Mouse (Mus musculus) CH12.LX (cell line): ENCODE results near the gene Tm9sf4. TPM values are rescaled to one million over a fixed set of nuclear protein-coding genes. Genes with fewer than 3 reads are reported as not detected.

Source experiments
- DNase-seq: peaks from one replicate; pipeline ENCODE4 v3.0.0-alpha.2; 2013; ENCODE audit errors: extremely low read depth
- H3K27ac ChIP-seq: 2 replicates; pipeline ENCODE4 v1.5.1; 2012; ENCODE audit warnings: low read depth, mild to moderate bottlenecking, control low read depth, moderate library complexity; ENCODE audit not compliant: insufficient read depth
- H3K27me3 ChIP-seq: replicated peaks from 2 replicates; pipeline ENCODE3; 2012; ENCODE audit warnings: inconsistent platforms
- H3K36me3 ChIP-seq, 2 experiments: replicated peaks in 1 of 2; 2 replicates each; pipeline versions ENCODE3 to v1.6.1; 2012; ENCODE audit warnings: inconsistent platforms in 1 of 2, low read length in 1 of 2, mild to moderate bottlenecking in 1 of 2, mixed read lengths in 1 of 2, moderate library complexity in 1 of 2; ENCODE audit not compliant: control insufficient read depth in 1 of 2, insufficient read depth in 1 of 2
- H3K4me1 ChIP-seq, 2 experiments: 2 replicates each; pipeline ENCODE4 v1.6.1; 2012; ENCODE audit warnings: inconsistent platforms in 1 of 2, moderate library complexity in 1 of 2; ENCODE audit not compliant: insufficient read depth in 2 of 2, control insufficient read depth in 1 of 2
- H3K4me2 ChIP-seq: 2 replicates; pipeline ENCODE4 v1.6.1; 2012; ENCODE audit warnings: low read depth, mild to moderate bottlenecking, control low read depth; ENCODE audit not compliant: poor library complexity, insufficient read depth, severe bottlenecking
- H3K4me3 ChIP-seq, 3 experiments: fragments of 150-350 bp in 1 of 3; sonication (generic) in 1 of 3; replicated peaks in 1 of 3; 2 replicates each; pipeline versions ENCODE3 to v1.5.1; 2011 to 2012; ENCODE audit warnings: low read depth in 2 of 3, low read length in 2 of 3, mild to moderate bottlenecking in 2 of 3, moderate library complexity in 2 of 3, control low read depth in 1 of 3, improper control_type of control experiment in 1 of 3, inconsistent platforms in 1 of 3, mixed read lengths in 1 of 3; ENCODE audit not compliant: poor library complexity in 1 of 3
- H3K79me2 ChIP-seq: replicated peaks from 2 replicates; pipeline ENCODE4 v1.6.1; 2012; ENCODE audit warnings: mild to moderate bottlenecking, moderate library complexity; ENCODE audit not compliant: control insufficient read depth, poor library complexity, insufficient read depth, severe bottlenecking; ENCODE audit errors: extremely low read depth
- H3K9ac ChIP-seq: 2 replicates; pipeline ENCODE4 v1.6.1; 2012; ENCODE audit warnings: low read depth, mild to moderate bottlenecking, control low read depth, moderate library complexity; ENCODE audit not compliant: insufficient read depth
- H3K9me3 ChIP-seq: replicated peaks from 2 replicates; pipeline ENCODE3; 2012; ENCODE audit warnings: low read length, inconsistent platforms, mixed read lengths
- CHD2 ChIP-seq: IDR thresholded peaks from 2 replicates; pipeline ENCODE4 v1.6.1; 2011; ENCODE audit warnings: low read length, improper control_type of control experiment
- CTCF ChIP-seq, 2 experiments: IDR thresholded peaks in 1 of 2; conservative IDR thresholded peaks in 1 of 2; 2 replicates each; pipeline ENCODE4 v1.5.1; 2011 to 2012; ENCODE audit warnings: low read depth in 2 of 2, low read length in 2 of 2, improper control_type of control experiment in 1 of 2, inconsistent platforms in 1 of 2, mild to moderate bottlenecking in 1 of 2, moderate library complexity in 1 of 2
- E2F4 ChIP-seq: IDR thresholded peaks from 2 replicates; pipeline ENCODE4 v1.6.1; 2011; ENCODE audit warnings: low read depth, low read length, improper control_type of control experiment; ENCODE audit not compliant: insufficient replicate concordance
- ELF1 ChIP-seq: IDR thresholded peaks from 2 replicates; pipeline ENCODE4 v1.6.1; 2014; ENCODE audit warnings: low read depth, mild to moderate bottlenecking, inconsistent platforms, low read length, improper control_type of control experiment
- EP300 ChIP-seq: IDR thresholded peaks from 2 replicates; pipeline ENCODE4 v1.6.1; 2011; ENCODE audit warnings: low read length, improper control_type of control experiment
- ETS1 ChIP-seq: conservative IDR thresholded peaks from 2 replicates; pipeline ENCODE4 v1.6.1; 2012; ENCODE audit warnings: low read depth, mild to moderate bottlenecking, inconsistent platforms, low read length, improper control_type of control experiment, moderate library complexity
- KAT2A ChIP-seq: IDR thresholded peaks from 2 replicates; pipeline ENCODE4 v1.6.1; 2012; ENCODE audit warnings: low read length, improper control_type of control experiment, inconsistent platforms; ENCODE audit not compliant: insufficient replicate concordance
- MAZ ChIP-seq: IDR thresholded peaks from 2 replicates; pipeline ENCODE4 v1.6.1; 2012; ENCODE audit warnings: low read depth, mild to moderate bottlenecking, inconsistent platforms, low read length, improper control_type of control experiment, moderate library complexity
- NELFE ChIP-seq: IDR thresholded peaks from 2 replicates; pipeline ENCODE4 v1.6.1; 2011; ENCODE audit warnings: low read depth, low read length, improper control_type of control experiment
- NRF1 ChIP-seq: IDR thresholded peaks from 2 replicates; pipeline ENCODE4 v1.6.1; 2014; ENCODE audit warnings: low read depth, mild to moderate bottlenecking, inconsistent platforms, low read length, improper control_type of control experiment, moderate library complexity
- RAD21 ChIP-seq: IDR thresholded peaks from 2 replicates; pipeline ENCODE4 v1.6.1; 2011; ENCODE audit warnings: low read depth, mild to moderate bottlenecking, low read length, improper control_type of control experiment, moderate library complexity
- RCOR1 ChIP-seq: conservative IDR thresholded peaks from 2 replicates; pipeline ENCODE4 v1.6.1; 2012; ENCODE audit warnings: low read depth, mild to moderate bottlenecking, inconsistent platforms, low read length, improper control_type of control experiment
- SMC3 ChIP-seq: IDR thresholded peaks from 2 replicates; pipeline ENCODE4 v1.6.1; 2011; ENCODE audit warnings: low read depth, low read length, improper control_type of control experiment
- TCF12 ChIP-seq: IDR thresholded peaks from 2 replicates; pipeline ENCODE4 v1.6.1; 2014; ENCODE audit warnings: low read depth, mild to moderate bottlenecking, inconsistent platforms, low read length, improper control_type of control experiment
- ZC3H11A ChIP-seq: IDR thresholded peaks from 2 replicates; pipeline ENCODE4 v1.6.1; 2012; ENCODE audit warnings: low read depth, mild to moderate bottlenecking, inconsistent platforms, low read length, improper control_type of control experiment
- ZNF384 ChIP-seq: IDR thresholded peaks from 2 replicates; pipeline ENCODE4 v1.6.1; 2012; ENCODE audit warnings: low read depth, low read length, improper control_type of control experiment, inconsistent platforms
- dilution Hi-C: fragments of 300-500 bp; cut with MboI; formaldehyde crosslinking; loops from 2 replicates; pipeline ENCODE4 v1.14.3; 2020; ENCODE audit warnings: low sequenced_read_pairs; ENCODE audit not compliant: extremely low pct_unique_long_range_greater_than_20kb, extremely low pct_ligation_motif_present
- in situ Hi-C: fragments of 300-500 bp; cut with MboI; formaldehyde crosslinking; loops from 3 replicates; pipeline ENCODE4 v1.14.3; 2019; ENCODE audit warnings: low sequenced_read_pairs, low pct_ligation_motif_present, low pct_unique_long_range_greater_than_20kb, mixed read lengths
- polyA plus RNA-seq: library from polyadenylated mRNA; unstranded; fragments of >175 nt; gene quantifications from 2 replicates; pipeline ENCODE4 v1.2.1, GENCODE M21; 2012; ENCODE audit warnings: low read depth; ENCODE audit not compliant: insufficient read length
- total RNA-seq, 2 experiments: library from RNA; depleted of rRNA; stranded (reverse); fragments of 300-350 nt in 1 of 2; fragments of >200 nt in 1 of 2; gene quantifications; 2 replicates each; pipeline ENCODE4 v1.2.3; 2012 to 2014

The Tm9sf4 gene
- total and polyA plus RNA-seq, 3 experiments, result 13.3 to 51.1 (median 30.4) TPM

DNA sequence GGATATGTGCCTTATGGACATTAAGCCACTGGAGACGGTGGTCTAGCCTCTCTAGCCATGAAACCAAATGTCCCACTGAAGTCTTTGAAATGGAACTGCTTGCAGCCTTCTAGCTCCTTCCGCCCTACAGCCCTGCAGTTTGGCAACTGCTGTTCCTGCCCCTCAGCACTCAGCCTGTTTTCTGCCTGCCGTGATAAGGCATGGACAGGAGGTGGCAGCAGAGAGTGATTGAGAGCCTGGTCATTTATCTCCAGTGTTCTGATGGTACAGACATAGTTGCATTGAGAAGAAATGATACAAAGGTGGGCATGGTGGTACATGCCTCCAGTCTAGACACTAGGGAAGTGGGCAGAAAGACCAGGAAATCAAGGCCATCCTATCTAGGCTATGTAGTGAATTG, 13.4 kb upstream of the Tm9sf4 start:
- Histone ChIP-seq H3K9ac (no peak overlapping the region), H3K4me1 (peaks cover 0 to 16% of the 10 kb centered on the region in 2 experiments; a peak in 2 of 4 replicates), H3K27ac (no peak overlapping the region), H3K36me3 (no peaks in the 10 kb centered on the region), H3K4me2 (no peak overlapping the region), H3K9me3 (peaks cover 3% of the 10 kb centered on the region), H3K4me3 (no peak overlapping the region), H3K79me2 (no peaks in the 10 kb centered on the region), H3K27me3 (peaks cover 30% of the 10 kb centered on the region)
- dilution Hi-C loops, result no loop called here
- in situ Hi-C loops, result loop anchor here (5.0 to 25.0 kb wide), 4 partner anchors 63 to 440 kb away; no protein-coding TSS in a partner anchor
- TF ChIP-seq E2F4 (no peak), NELFE (peak; percentile 22; the same call in 1 of the 2 replicates), SMC3 (peak; percentile 85), ZC3H11A (peak; percentile 6; the same call in 1 of the 2 replicates), CTCF (conservative IDR thresholded peaks at IDR 0.05 in 1 of 2, IDR thresholded peaks at IDR 0.05 in 1 of 2; ENCODE audit: low read depth in 2 of 2, low read length in 2 of 2) (peak; percentile 47 to 87), MAZ (0 out of 2 replicates have a peak, but pooled peaks have one; percentile 21), RAD21 (peak; percentile 73), CHD2 (no peak)
- DNase-seq, result peak; percentile 74

GRCm38 (mm10) chr2:153149742-153150141, 11.4 kb upstream of the Tm9sf4 start:
- Histone ChIP-seq H3K4me2 (no peak overlapping the region), H3K4me3 (no peak overlapping the region), H3K9ac (no peak overlapping the region), H3K9me3 (no peaks in the 10 kb centered on the region), H3K79me2 (no peaks in the 10 kb centered on the region), H3K27me3 (peaks cover 32% of the 10 kb centered on the region), H3K27ac (no peak overlapping the region), H3K4me1 (peaks cover 0 to 16% of the 10 kb centered on the region in 2 experiments; a peak in 2 of 4 replicates), H3K36me3 (no peaks in the 10 kb centered on the region)
- DNase-seq, result no peak
- in situ Hi-C loops (loop anchor here (5.0 to 25.0 kb wide), 4 partner anchors 65 to 438 kb away; no protein-coding TSS in a partner anchor), dilution Hi-C loops (no loop called here)
- TF ChIP-seq ZNF384 (no peak), RAD21 (no peak), TCF12 (no peak), ETS1 (no peak), KAT2A (no peak), ZC3H11A (no peak), RCOR1 (no peak), E2F4 (no peak)

DNA sequence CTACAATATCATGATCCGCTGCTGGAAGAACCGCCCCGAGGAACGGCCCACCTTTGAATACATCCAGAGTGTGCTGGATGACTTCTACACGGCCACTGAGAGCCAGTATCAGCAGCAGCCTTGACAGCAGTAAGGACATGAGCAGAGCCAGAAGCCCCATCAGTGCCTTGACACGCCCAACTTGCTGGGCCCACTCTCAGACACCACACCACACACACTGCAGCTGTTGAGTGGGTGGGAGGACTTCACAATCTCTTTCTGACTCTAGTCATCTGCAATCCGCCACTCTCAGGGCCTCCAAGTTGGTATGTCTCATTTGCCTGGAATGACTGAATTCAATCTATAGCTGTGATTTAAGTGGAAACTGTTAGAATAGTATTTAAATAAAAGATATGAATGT, 10.1 kb upstream of the Tm9sf4 start:
- dilution Hi-C loops, result no loop called here
- Histone ChIP-seq H3K4me3 (no peak overlapping the region), H3K27ac (no peak overlapping the region), H3K79me2 (no peaks in the 10 kb centered on the region), H3K9me3 (no peaks in the 10 kb centered on the region), H3K9ac (no peak overlapping the region), H3K4me1 (peaks cover 0 to 16% of the 10 kb centered on the region in 2 experiments; a peak in 2 of 4 replicates), H3K36me3 (no peaks in the 10 kb centered on the region), H3K27me3 (peaks cover 31% of the 10 kb centered on the region), H3K4me2 (no peak overlapping the region)
- no peak for DNase-seq
- in situ Hi-C loops, result no loop called here
- TF ChIP-seq ZC3H11A (no peak), KAT2A (no peak), EP300 (no peak), NRF1 (no peak), ELF1 (no peak)
